Mouse (Mus musculus) left cerebral cortex, adult 2 months (tissue): Measurements from ENCODE around the gene Ddx21. TPM values are rescaled to one million over a fixed set of nuclear protein-coding genes. Genes with fewer than 3 reads are reported as not detected.

Experiments
- DNase-seq, 2 experiments: peaks; one replicate each; pipeline ENCODE4 v3.0.0; 2021 to 2022; ENCODE audit warnings: low spot score in 2 of 2, mixed read lengths in 1 of 2; ENCODE audit errors: extremely low spot score in 1 of 2
- H3K27ac ChIP-seq: fragments of 200-600 bp; 2 replicates; pipeline ENCODE4 v1.8.1; 2022
- H3K4me3 ChIP-seq: fragments of 200-600 bp; 2 replicates; pipeline ENCODE4 v1.8.1; 2022
- CTCF ChIP-seq: fragments of 200-600 bp; IDR thresholded peaks from 2 replicates; pipeline ENCODE4 v1.8.1; 2022; ENCODE audit warnings: antibody characterized with exemption, mild to moderate bottlenecking, moderate library complexity
- intact Hi-C: fragments of 180-260 bp; cut with DNase I; formaldehyde crosslinking; loops from one replicate; pipeline ENCODE4 v1.15.1; 2025
- total RNA-seq, 2 experiments: library from RNA; stranded (reverse); gene quantifications; 2 replicates each; pipeline ENCODE4 v1.2.3; 2021

Gene Ddx21
- total RNA-seq, 2 experiments from 2014 or later: 21.1 to 21.8 TPM

GRCm38 (mm10) chr10:62556558-62556901 is 45.6 kb downstream of the Ddx21 start:
- no peak for DNase-seq
- no peak overlapping the region for H3K4me3 ChIP-seq
- no peak overlapping the region for H3K27ac ChIP-seq
- intact Hi-C loops: loop anchor here (5.0 kb wide), 1 partner anchor 109 kb away; the partner anchor contains the start of genes 4930507D05Rik and Supv3l1
- TF ChIP-seq CTCF: no peak

GRCm38 (mm10) chr10:62555705-62556557 is 46.1 kb downstream of the Ddx21 start:
- no peak overlapping the region for H3K27ac ChIP-seq
- no peak; the same call in 1 of the 2 replicates for TF ChIP-seq CTCF
- H3K4me3 ChIP-seq: no peak overlapping the region
- intact Hi-C loops: loop anchor here (5.0 kb wide), 1 partner anchor 109 kb away; the partner anchor contains the start of genes 4930507D05Rik and Supv3l1
- DNase-seq: no peak

GRCm38 (mm10) chr10:62553611-62554091 is 48.4 kb downstream of the Ddx21 start:
- H3K27ac ChIP-seq: no peak overlapping the region
- H3K4me3 ChIP-seq: no peak overlapping the region
- TF ChIP-seq CTCF: no peak
- intact Hi-C loops: no loop called here
- DNase-seq: no peak

GRCm38 (mm10) chr10:62550787-62551300 is 51.2 kb downstream of the Ddx21 start:
- Histone ChIP-seq H3K4me3 (no peak overlapping the region), H3K27ac (no peak overlapping the region)
- intact Hi-C loops: no loop called here
- DNase-seq: peak in 1 of 2 experiments; percentile 38
- no peak for TF ChIP-seq CTCF

GRCm38 (mm10) chr10:62549523-62550166 is 52.4 kb downstream of the Ddx21 start:
- H3K4me3 ChIP-seq: no peak overlapping the region
- H3K27ac ChIP-seq: no peak overlapping the region
- intact Hi-C loops: loop anchor here (1.0 kb wide), 1 partner anchor 49 kb away; no protein-coding TSS in a partner anchor
- DNase-seq: peak; percentile 49 to 63
- TF ChIP-seq CTCF: peak; percentile 72

- DNase-seq: no peak
- TF ChIP-seq CTCF: no peak
- no peak overlapping the region for H3K4me3 ChIP-seq
- H3K27ac ChIP-seq: no peak overlapping the region
- intact Hi-C loops: no loop called here
These were observed 55.6 kb downstream of the Ddx21 start for GRCm38 (mm10) chr10:62546441-62546840.

- peak; percentile 8 for TF ChIP-seq CTCF
- Histone ChIP-seq H3K4me3 (no peak overlapping the region), H3K27ac (no peak overlapping the region)
- intact Hi-C loops: no loop called here
- no peak for DNase-seq
These were observed 56.3 kb downstream of the Ddx21 start for GRCm38 (mm10) chr10:62545759-62546158.

GRCm38 (mm10) chr10:62544316-62544715 is 57.8 kb downstream of the Ddx21 start:
- H3K4me3 ChIP-seq: no peak overlapping the region
- intact Hi-C loops: no loop called here
- TF ChIP-seq CTCF: no peak
- no peak overlapping the region for H3K27ac ChIP-seq
- no peak for DNase-seq

GRCm38 (mm10) chr10:62543399-62543808 is 58.7 kb downstream of the Ddx21 start:
- TF ChIP-seq CTCF: no peak
- DNase-seq: no peak
- Histone ChIP-seq H3K27ac (no peak overlapping the region), H3K4me3 (no peak overlapping the region)
- intact Hi-C loops: no loop called here

GRCm38 (mm10) chr10:62542928-62543327 is 59.2 kb downstream of the Ddx21 start:
- no peak for TF ChIP-seq CTCF
- DNase-seq: no peak
- no peak overlapping the region for H3K27ac ChIP-seq
- H3K4me3 ChIP-seq: no peak overlapping the region
- intact Hi-C loops: no loop called here

GRCm38 (mm10) chr10:62542507-62542906 is 59.6 kb downstream of the Ddx21 start:
- DNase-seq: no peak
- no peak overlapping the region for H3K4me3 ChIP-seq
- intact Hi-C loops: no loop called here
- TF ChIP-seq CTCF: no peak
- H3K27ac ChIP-seq: no peak overlapping the region

- intact Hi-C loops: no loop called here
- no peak for TF ChIP-seq CTCF
- Histone ChIP-seq H3K4me3 (no peak overlapping the region), H3K27ac (no peak overlapping the region)
- no peak for DNase-seq
These were observed 60.6 kb downstream of the Ddx21 start for GRCm38 (mm10) chr10:62541499-62541898.
